Mouse (Mus musculus) G1E (cell line): Measurements from ENCODE around the gene Gm33543.

Source experiments
- CTCF ChIP-seq: IDR thresholded peaks from 2 replicates; pipeline ENCODE4 v1.5.1; 2012; ENCODE audit warnings: low read depth, low read length, inconsistent platforms, mixed read lengths
- GATA1 ChIP-seq: IDR thresholded peaks from 2 replicates; pipeline ENCODE4 v1.6.1; 2012; ENCODE audit warnings: borderline replicate concordance, low read length, inconsistent platforms, mixed read lengths
- GATA2 ChIP-seq: IDR thresholded peaks from 2 replicates; pipeline ENCODE4 v1.6.1; 2012; ENCODE audit warnings: low read depth, low read length, inconsistent platforms, borderline replicate concordance
- TAL1 ChIP-seq: conservative IDR thresholded peaks from 2 replicates; pipeline ENCODE4 v1.6.1; 2012; ENCODE audit warnings: low read depth, low read length, inconsistent platforms, mixed read lengths

GRCm38 (mm10) chr10:95791427-95791804, 51.3 kb downstream of the Gm33543 start:
- TF ChIP-seq CTCF (no peak), GATA1 (no peak), GATA2 (no peak), TAL1 (no peak)
